Comparison of ENCODE assay signal across 8 mouse cellular contexts in genomic region chr3:79287108-79287576, GRCm38 (mm10). TPM values are rescaled to one million over a fixed set of nuclear protein-coding genes. Genes with fewer than 3 reads are reported as not detected.
DNase-seq lines count a peak whose midpoint lies in the region; ATAC-seq and TF ChIP-seq lines count a peak whose summit lies in the region.

No protein-coding gene starts in this region.

- H3K9me3 ChIP-seq in MEL (replicated peaks; ENCODE audit: insufficient read depth, low read length), result no peaks in the 10 kb centered on the region
- no peaks in the 10 kb centered on the region for H3K9me3 ChIP-seq in forebrain, embryonic 16.5 days (ENCODE audit: control insufficient read depth, low read length)
- no peaks in the 10 kb centered on the region for H3K9me3 ChIP-seq in neural tube, embryonic 14.5 days (ENCODE audit: control insufficient read depth, low read length)

- TF ChIP-seq EP300 in MEL (IDR thresholded peaks at IDR 0.05; ENCODE audit: low read depth in 1 of 2, low read length in 2 of 2), result no peak

- DNase-seq in MEL (ENCODE audit: low read depth, low spot score), result peak; percentile 92
- DNase-seq in cerebellum, adult 18-20 months, result peak; percentile 96
- DNase-seq in heart, postnatal 36 days, result peak; percentile 94 to 95
- peak; percentile 95 to 97 for DNase-seq in layer of hippocampus, adult 18-20 months (ENCODE audit: low spot score in 2 of 2)
- DNase-seq in lung, adult 18-20 months, result peak; percentile 96 to 97
- peak; percentile 93 for DNase-seq in testis, postnatal 10 days (ENCODE audit: low spot score)

- H3K79me2 ChIP-seq in MEL (ENCODE audit: control insufficient read depth, insufficient read depth, low read length, poor library complexity), result peaks cover 13% of the 10 kb centered on the region

- peak overlapping the region; percentile 2; the same call in 1 of the 2 replicates for H3K27ac ChIP-seq in MEL (ENCODE audit: control insufficient read depth, low read depth, low read length)
- H3K27ac ChIP-seq in forebrain, embryonic 16.5 days (ENCODE audit: low read length), result peak overlapping the region; percentile 98
- peak overlapping the region; percentile 96 for H3K27ac ChIP-seq in neural tube, embryonic 14.5 days (ENCODE audit: low read depth, low read length)

- WGBS in forebrain, embryonic 16.5 days, result under 1% methylated on average over 52 of the region's 60 CpGs
- WGBS in neural tube, embryonic 14.5 days, result under 1% methylated on average over 39 of the region's 60 CpGs

- peak overlapping the region; percentile 80 for H3K9ac ChIP-seq in MEL (ENCODE audit: control insufficient read depth, low read depth, low read length, poor library complexity, severe bottlenecking)
- peak overlapping the region; percentile 97 for H3K9ac ChIP-seq in forebrain, embryonic 16.5 days (replicated peaks; ENCODE audit: low read depth, low read length)
- peak overlapping the region; percentile 92 for H3K9ac ChIP-seq in neural tube, embryonic 14.5 days (replicated peaks; ENCODE audit: low read depth, low read length)

- H3K4me3 ChIP-seq in MEL (ENCODE audit: control insufficient read depth in 1 of 2, insufficient read depth in 1 of 2, low read depth in 2 of 2, low read length in 2 of 2), result peak overlapping the region; percentile 86 to 92
- peak overlapping the region; percentile 99 for H3K4me3 ChIP-seq in forebrain, embryonic 16.5 days (replicated peaks; ENCODE audit: low read length)
- H3K4me3 ChIP-seq in neural tube, embryonic 14.5 days (ENCODE audit: low read depth, low read length), result peak overlapping the region; percentile 97

- H3K27me3 ChIP-seq in MEL (ENCODE audit: control insufficient read depth in 1 of 2, insufficient read depth in 2 of 2, low read length in 2 of 2), result 0 out of 4 replicates have a peak, but pooled peaks cover 0 to 3% of the 10 kb centered on the region in 2 experiments
- H3K27me3 ChIP-seq in forebrain, embryonic 16.5 days (replicated peaks; ENCODE audit: control insufficient read depth, insufficient read depth, low read length), result no peaks in the 10 kb centered on the region
- no peaks in the 10 kb centered on the region for H3K27me3 ChIP-seq in neural tube, embryonic 14.5 days (ENCODE audit: control insufficient read depth, insufficient read depth, low read length)

- H3K4me2 ChIP-seq in forebrain, embryonic 16.5 days (ENCODE audit: low read length), result peak overlapping the region; percentile 94
- H3K4me2 ChIP-seq in neural tube, embryonic 14.5 days (ENCODE audit: low read depth, low read length), result peak overlapping the region; percentile 94

- TF ChIP-seq POLR2A in MEL (IDR thresholded peaks at IDR 0.05; ENCODE audit: control insufficient read depth in 1 of 2, insufficient read depth in 1 of 2, low read depth in 1 of 2, low read length in 2 of 2, poor library complexity in 1 of 2), result peak; percentile 50 to 58; a peak in 1 of 4 replicates

- TF ChIP-seq CTCF in MEL (IDR thresholded peaks at IDR 0.05 in 2 of 3, conservative IDR thresholded peaks at IDR 0.05 in 1 of 3; ENCODE audit: control insufficient read depth in 1 of 3, insufficient read depth in 1 of 3, low read depth in 2 of 3, low read length in 3 of 3, poor library complexity in 1 of 3, severe bottlenecking in 1 of 3), result no peak

- no peak for TF ChIP-seq RAD21 in MEL (IDR thresholded peaks at IDR 0.05; ENCODE audit: low read depth, low read length)

- peaks cover 0 to 30% of the 10 kb centered on the region in 2 experiments; a peak in 2 of 4 replicates for H3K36me3 ChIP-seq in MEL (ENCODE audit: control insufficient read depth in 1 of 2, insufficient read depth in 2 of 2, low read length in 2 of 2)
- H3K36me3 ChIP-seq in forebrain, embryonic 16.5 days (ENCODE audit: control insufficient read depth, insufficient read depth), result no peaks in the 10 kb centered on the region
- H3K36me3 ChIP-seq in neural tube, embryonic 14.5 days (ENCODE audit: control insufficient read depth, insufficient read depth, low read length), result no peaks in the 10 kb centered on the region

- H3K4me1 ChIP-seq in MEL (ENCODE audit: control insufficient read depth in 1 of 2, insufficient read depth in 2 of 2, low read length in 2 of 2), result peaks cover 3 to 22% of the 10 kb centered on the region in 2 experiments
- H3K4me1 ChIP-seq in forebrain, embryonic 16.5 days (replicated peaks; ENCODE audit: control insufficient read depth, insufficient read depth, low read length), result peaks cover 33% of the 10 kb centered on the region
- H3K4me1 ChIP-seq in neural tube, embryonic 14.5 days (ENCODE audit: control insufficient read depth, insufficient read depth, low read length), result peaks cover 23% of the 10 kb centered on the region

- intact Hi-C loops in heart, postnatal 36 days (cut with DNase I), result loop anchor here (5.0 to 10.0 kb wide), 4 partner anchors 35 to 332 kb away; no protein-coding TSS in a partner anchor

- peak; percentile 99 for ATAC-seq in forebrain, embryonic 16.5 days
- ATAC-seq in neural tube, embryonic 14.5 days (ENCODE audit: low read depth), result peak; percentile 98

TF ChIP-seq in MEL, 35 proteins besides CTCF, POLR2A, EP300 and RAD21:
- TF ChIP-seq MYC (IDR thresholded peaks at IDR 0.05; ENCODE audit: low read depth, low read length) (no peak), TCF12 (IDR thresholded peaks at IDR 0.05; ENCODE audit: low read depth, low read length) (peak; percentile 37; the same call in 1 of the 2 replicates), ETS1 (IDR thresholded peaks at IDR 0.05; ENCODE audit: low read depth, low read length) (no peak), JUND (IDR thresholded peaks at IDR 0.05; ENCODE audit: low read depth, low read length) (no peak), ELF1 (IDR thresholded peaks at IDR 0.05; ENCODE audit: low read depth, low read length) (peak; percentile 61), MXI1 (IDR thresholded peaks at IDR 0.05; ENCODE audit: low read depth, low read length) (peak; percentile 75; the same call in 1 of the 2 replicates), USF1 (IDR thresholded peaks at IDR 0.05; ENCODE audit: low read depth, low read length) (no peak), MAZ (IDR thresholded peaks at IDR 0.05; ENCODE audit: low read depth, low read length) (no peak), HCFC1 (IDR thresholded peaks at IDR 0.05; ENCODE audit: low read depth, low read length) (peak; percentile 72), POLR2AphosphoS2 (IDR thresholded peaks at IDR 0.05; ENCODE audit: low read length) (no peak), ZMIZ1 (IDR thresholded peaks at IDR 0.05; ENCODE audit: low read depth, low read length) (0 out of 2 replicates have a peak, but pooled peaks have one; percentile 45), ZNF384 (IDR thresholded peaks at IDR 0.05; ENCODE audit: low read depth, low read length) (no peak), NRF1 (IDR thresholded peaks at IDR 0.05; ENCODE audit: insufficient read depth, low read depth, low read length, poor library complexity, severe bottlenecking) (no peak; the same call in 1 of the 2 replicates), SMC3 (IDR thresholded peaks at IDR 0.05; ENCODE audit: low read depth, low read length) (no peak), BHLHE40 (IDR thresholded peaks at IDR 0.05; ENCODE audit: borderline replicate concordance, low read depth, low read length) (no peak), TBP (IDR thresholded peaks at IDR 0.05; ENCODE audit: low read depth, low read length) (no peak), SIN3A (IDR thresholded peaks at IDR 0.05; ENCODE audit: low read length) (peak; percentile 74), MEF2A (IDR thresholded peaks at IDR 0.05; ENCODE audit: extremely low read depth, insufficient replicate concordance, low read depth, low read length, poor library complexity, severe bottlenecking) (no peak), CHD2 (IDR thresholded peaks at IDR 0.05; ENCODE audit: low read length) (no peak), E2F4 (IDR thresholded peaks at IDR 0.05; ENCODE audit: borderline replicate concordance, low read depth, low read length) (no peak), ZKSCAN1 (IDR thresholded peaks at IDR 0.05; ENCODE audit: low read depth, low read length) (no peak), NELFE (IDR thresholded peaks at IDR 0.05; ENCODE audit: low read depth, low read length) (peak; percentile 58), ZC3H11A (IDR thresholded peaks at IDR 0.05; ENCODE audit: low read depth, low read length) (no peak), KAT2A (conservative IDR thresholded peaks at IDR 0.05; ENCODE audit: low read depth, low read length) (no peak)

RNA-seq across cellular contexts. Expression of gene Rapgef2, which starts 0.8 kb away (rescaled TPM):
- 4.2 and 4.3 TPM in 2 replicates for total RNA-seq in MEL (2012; rRNA removed)
- 1 to 10 TPM in 1 of 2 experiments, not detected in 1; 4.6 TPM for polyA plus RNA-seq in MEL (2012; ENCODE audit: insufficient read depth in 1 of 2, insufficient read length in 2 of 2, low read depth in 1 of 2, low replicate concordance in 2 of 2, missing spikeins in 1 of 2)
- polyA plus RNA-seq in forebrain, embryonic 16.5 days (2015; fragmentation: Nextera tagmentation; extraction: Ambion mirVana), result 10.8 and 13.4 TPM in 2 replicates
- 10 to 100 TPM; 35.1 to 35.4 TPM for total RNA-seq in heart, postnatal 36 days (2021)
- total RNA-seq in layer of hippocampus, adult 18-20 months (2021), result 100 to 1,000 TPM; 158 to 163 TPM
- polyA plus RNA-seq in neural tube, embryonic 14.5 days (2014; fragmentation: Nextera tagmentation; extraction: Ambion mirVana), result 12.9 and 14.6 TPM in 2 replicates

RNA-seq across cellular contexts. Expression of gene Gm17359, which starts 49.3 kb away (rescaled TPM):
- not detected in 2 replicates for total RNA-seq in MEL (2012; rRNA removed)
- under 1 TPM in 1 of 2 experiments, not detected in 1; 0.15 TPM for polyA plus RNA-seq in MEL (2012; ENCODE audit: insufficient read depth in 1 of 2, insufficient read length in 2 of 2, low read depth in 1 of 2, low replicate concordance in 2 of 2, missing spikeins in 1 of 2)
- polyA plus RNA-seq in forebrain, embryonic 16.5 days (2015; fragmentation: Nextera tagmentation; extraction: Ambion mirVana), result 0.14 TPM in 1 of 2 replicates, not detected in the other
- total RNA-seq in heart, postnatal 36 days (2021), result not detected
- not detected for total RNA-seq in layer of hippocampus, adult 18-20 months (2021)
- polyA plus RNA-seq in neural tube, embryonic 14.5 days (2014; fragmentation: Nextera tagmentation; extraction: Ambion mirVana), result not detected in 2 replicates

Comparison
In these comparisons a context has a peak if more than half of its experiments do, and no peak if none do; other contexts are left out.
1. Peak in every context shown above with its lines: DNase-seq, ATAC-seq, H3K4me3 ChIP-seq and H3K27ac ChIP-seq.
2. H3K27ac ChIP-seq: peak in every context shown above with its lines; median percentile 98 in forebrain, embryonic 16.5 days; 96 in neural tube, embryonic 14.5 days; 2 in MEL.
3. RNA of gene Rapgef2, which starts 0.8 kb away (total RNA-seq): 158 to 163 TPM in layer of hippocampus, adult 18-20 months; 35.1 to 35.4 TPM in heart, postnatal 36 days and 4.2 to 4.3 TPM in MEL; every median in the first group is over 4 times any median in the second.